Mouse (Mus musculus): ENCODE results near the gene Kxd1. TPM values are rescaled to one million over a fixed set of nuclear protein-coding genes. Genes with fewer than 3 reads are reported as not detected.

Kxd1 gene
- polyA plus RNA-seq, 1 experiment: 40.2 TPM

GRCm38 (mm10) chr8:70500386-70501301, 27.1 kb downstream of the Kxd1 start:
- Histone ChIP-seq H3K9me3 (0 out of 2 replicates have a peak, but pooled peaks cover 2% of the 10 kb centered on the region), H3K4me3 (replicated peaks) (peak overlapping the region; percentile 72), H3K4me1 (peaks cover 66% of the 10 kb centered on the region), H3K36me3 (replicated peaks; ENCODE audit: low read length) (peaks cover 21% of the 10 kb centered on the region), H3K27me3 (replicated peaks) (peaks cover 69% of the 10 kb centered on the region)
- TF ChIP-seq GATA1 (IDR thresholded peaks at IDR 0.05; ENCODE audit: borderline replicate concordance, low read length) (no peak), FLI1 (IDR thresholded peaks at IDR 0.05; ENCODE audit: low read length) (no peak)

- Histone ChIP-seq H3K4me1 (peaks cover 64% of the 10 kb centered on the region), H3K9me3 (0 out of 2 replicates have a peak, but pooled peaks cover 2% of the 10 kb centered on the region), H3K36me3 (replicated peaks; ENCODE audit: low read length) (no peaks in the 10 kb centered on the region), H3K4me3 (replicated peaks) (no peak overlapping the region), H3K27me3 (replicated peaks) (peaks cover 99% of the 10 kb centered on the region)
- TF ChIP-seq FLI1 (IDR thresholded peaks at IDR 0.05; ENCODE audit: low read length) (no peak), GATA1 (IDR thresholded peaks at IDR 0.05; ENCODE audit: borderline replicate concordance, low read length) (no peak)
Measured at GRCm38 (mm10) chr8:70495771-70496062, 32.0 kb downstream of the Kxd1 start.

- no peaks in the 10 kb centered on the region for H3K36me3 ChIP-seq (replicated peaks; ENCODE audit: low read length)
- H3K27me3 ChIP-seq (replicated peaks): peaks cover 99% of the 10 kb centered on the region
- H3K9me3 ChIP-seq: 0 out of 2 replicates have a peak, but pooled peaks cover 2% of the 10 kb centered on the region
- no peak for TF ChIP-seq FLI1 (IDR thresholded peaks at IDR 0.05; ENCODE audit: low read length)
- no peak for TF ChIP-seq GATA1 (IDR thresholded peaks at IDR 0.05; ENCODE audit: borderline replicate concordance, low read length)
- no peak overlapping the region for H3K4me3 ChIP-seq (replicated peaks)
- peaks cover 63% of the 10 kb centered on the region for H3K4me1 ChIP-seq
Measured at GRCm38 (mm10) chr8:70495001-70495770, 32.6 kb downstream of the Kxd1 start.

- Histone ChIP-seq H3K4me1 (peaks cover 63% of the 10 kb centered on the region), H3K36me3 (replicated peaks; ENCODE audit: low read length) (no peaks in the 10 kb centered on the region), H3K9me3 (0 out of 2 replicates have a peak, but pooled peaks cover 2% of the 10 kb centered on the region), H3K27me3 (replicated peaks) (peaks cover 99% of the 10 kb centered on the region), H3K4me3 (replicated peaks) (peak overlapping the region; percentile 71)
- TF ChIP-seq FLI1 (IDR thresholded peaks at IDR 0.05; ENCODE audit: low read length) (no peak), GATA1 (IDR thresholded peaks at IDR 0.05; ENCODE audit: borderline replicate concordance, low read length) (no peak)
Measured at GRCm38 (mm10) chr8:70494416-70494945, 33.3 kb downstream of the Kxd1 start.

- no peak for TF ChIP-seq GATA1 (IDR thresholded peaks at IDR 0.05; ENCODE audit: borderline replicate concordance, low read length)
- no peak for TF ChIP-seq FLI1 (IDR thresholded peaks at IDR 0.05; ENCODE audit: low read length)
- Histone ChIP-seq H3K27me3 (replicated peaks) (peaks cover 99% of the 10 kb centered on the region), H3K4me3 (replicated peaks) (no peak overlapping the region), H3K36me3 (replicated peaks; ENCODE audit: low read length) (no peaks in the 10 kb centered on the region), H3K4me1 (peaks cover 67% of the 10 kb centered on the region), H3K9me3 (0 out of 2 replicates have a peak, but pooled peaks cover 2% of the 10 kb centered on the region)
Measured at GRCm38 (mm10) chr8:70493692-70494415, 33.9 kb downstream of the Kxd1 start.

GRCm38 (mm10) chr8:70492664-70493640, 34.8 kb downstream of the Kxd1 start, which contains the start of gene Crlf1:
Gene Crlf1 (plus strand): TSS chr8:70493158.
- TF ChIP-seq GATA1 (IDR thresholded peaks at IDR 0.05; ENCODE audit: borderline replicate concordance, low read length): no peak
- TF ChIP-seq FLI1 (IDR thresholded peaks at IDR 0.05; ENCODE audit: low read length): no peak
- Histone ChIP-seq H3K27me3 (replicated peaks) (peaks cover 99% of the 10 kb centered on the region), H3K9me3 (0 out of 2 replicates have a peak, but pooled peaks cover 2% of the 10 kb centered on the region), H3K4me3 (replicated peaks) (peak within 1 kb of the TSS; percentile 84), H3K36me3 (replicated peaks; ENCODE audit: low read length) (no peaks in the 10 kb centered on the region), H3K4me1 (peaks cover 72% of the 10 kb centered on the region)

GRCm38 (mm10) chr8:70490880-70491495, 36.8 kb downstream of the Kxd1 start:
- peaks cover 98% of the 10 kb centered on the region for H3K27me3 ChIP-seq (replicated peaks)
- H3K4me3 ChIP-seq (replicated peaks): no peak overlapping the region

More at GRCm38 (mm10) chr8:70490880-70491495, 36.8 kb downstream of the Kxd1 start:
- TF ChIP-seq FLI1 (IDR thresholded peaks at IDR 0.05; ENCODE audit: low read length): no peak
- TF ChIP-seq GATA1 (IDR thresholded peaks at IDR 0.05; ENCODE audit: borderline replicate concordance, low read length): no peak
- H3K9me3 ChIP-seq: no peaks in the 10 kb centered on the region
- H3K36me3 ChIP-seq (replicated peaks; ENCODE audit: low read length): no peaks in the 10 kb centered on the region
- H3K4me1 ChIP-seq: peaks cover 89% of the 10 kb centered on the region

Measured in megakaryocyte, embryonic 14.5 days (primary cell).